22 mouse cellular contexts compared by ENCODE assay signal in the genomic region with DNA sequence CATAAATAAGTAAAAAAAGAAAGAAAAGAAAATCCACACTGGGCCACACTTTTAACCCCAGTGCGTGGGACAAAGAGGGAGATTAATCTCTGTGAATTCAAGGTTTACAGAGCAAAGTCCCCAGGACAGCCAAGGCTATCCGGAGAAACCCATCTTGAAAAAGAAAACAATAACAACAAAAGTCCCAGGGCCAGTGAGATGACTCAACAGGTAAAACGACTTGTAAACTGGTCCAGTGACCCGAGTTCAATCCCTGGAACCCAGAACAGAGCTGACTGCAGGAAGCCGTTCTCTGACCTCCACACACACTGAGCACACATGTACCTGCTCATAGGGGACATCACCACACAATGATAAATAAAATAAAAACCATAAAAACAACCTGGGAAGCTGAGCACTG. TPM values are rescaled to one million over a fixed set of nuclear protein-coding genes. Genes with fewer than 3 reads are reported as not detected.
"Had no signal": no experiment of that assay in that cellular context is flagged by ENCODE, and none has a peak within 500 bp of the region (broad histone marks: within the 10 kb centered on the region; RNA-seq: fewer than 3 reads in every experiment).

No protein-coding gene starts in this region.

- ATAC-seq: midbrain, embryonic 16.5 days had no signal

- H3K36me3 ChIP-seq: limb, embryonic 12.5 days; midbrain, embryonic 12.5 days; neural tube, embryonic 13.5 days had no signal

- DNase-seq: kidney, postnatal 25 days; layer of hippocampus, adult 9-11 months; layer of hippocampus, postnatal 36 days; lung, adult 18-20 months; retina, postnatal 1 day; right cerebral cortex, postnatal 4 days; spleen, adult 18-20 months; thymus, adult 18-20 months; thymus, postnatal 14 days had no signal

- H3K9ac ChIP-seq: limb, embryonic 12.5 days; liver, embryonic 14.5 days; midbrain, embryonic 12.5 days; neural tube, embryonic 13.5 days had no signal

- H3K27ac ChIP-seq: limb, embryonic 12.5 days; liver, embryonic 14.5 days; midbrain, embryonic 12.5 days; neural tube, embryonic 13.5 days had no signal

- H3K4me2 ChIP-seq: limb, embryonic 12.5 days; midbrain, embryonic 12.5 days; neural tube, embryonic 13.5 days had no signal

- H3K27me3 ChIP-seq: limb, embryonic 12.5 days; midbrain, embryonic 12.5 days; neural tube, embryonic 13.5 days had no signal

- H3K4me3 ChIP-seq: limb, embryonic 12.5 days; midbrain, embryonic 12.5 days; neural tube, embryonic 13.5 days had no signal

- H3K9me3 ChIP-seq: limb, embryonic 12.5 days; midbrain, embryonic 12.5 days; neural tube, embryonic 13.5 days had no signal

RNA-seq across cellular contexts. Expression of a gene that starts 59.2 kb away (rescaled TPM):
- total RNA-seq: layer of hippocampus, adult 18-20 months; layer of hippocampus, postnatal 36 days; left cerebral cortex, adult 8-10 months; left cerebral cortex, postnatal 25 days; liver, adult 2 months; megakaryocyte-erythroid progenitor cell, adult 5-6 weeks had no signal
- polyA plus RNA-seq: kidney, embryonic 16.5 days; limb, embryonic 12.5 days; liver, adult 2 months; liver, embryonic 14.5 days; midbrain, embryonic 12.5 days; midbrain, embryonic 16.5 days; neural tube, embryonic 13.5 days; stomach, embryonic 14.5 days; urinary bladder, adult 2 months had no signal
